Mouse (Mus musculus) C2C12 (cell line): ENCODE measurements around the gene Slc12a5.

Experiments
- CTCF ChIP-seq: IDR thresholded peaks from one replicate; pipeline ENCODE4 v1.5.1; 2011; ENCODE audit not compliant: control insufficient read depth, insufficient read depth, insufficient read length
- MAX ChIP-seq: IDR thresholded peaks from one replicate; pipeline ENCODE4 v1.6.1; 2011; ENCODE audit warnings: mild to moderate bottlenecking, control low read depth
- MYOG ChIP-seq: IDR thresholded peaks from one replicate; pipeline ENCODE4 v1.6.1; 2011; ENCODE audit not compliant: control insufficient read depth, insufficient read length; ENCODE audit errors: extremely low read depth
- USF1 ChIP-seq: IDR thresholded peaks from one replicate; pipeline ENCODE4 v1.6.1; 2011; ENCODE audit warnings: low read depth, mild to moderate bottlenecking, control low read depth, moderate library complexity

GRCm38 (mm10) chr2:164923291-164923690 lies 37.3 kb upstream of the Slc12a5 start:
- TF ChIP-seq CTCF, result no peak
- no peak for TF ChIP-seq MYOG
- TF ChIP-seq MAX, result no peak
- no peak for TF ChIP-seq USF1
